Mouse (Mus musculus) fat pad, adult 2 months (tissue): ENCODE results near the gene Slc17a5.
"Not testable (repeated sequence)": the region's sequence is repeated elsewhere in the genome, so short reads cannot be mapped to it uniquely, and the experiment has no call there.

Experiments used
- DNase-seq: peaks from one replicate; pipeline ENCODE4 v3.0.0-alpha.2; 2011; ENCODE audit warnings: low read depth, low spot score; ENCODE audit errors: extremely low read depth

The Slc17a5 gene

GRCm38 (mm10) chr9:78520127-78520779 lies 67.6 kb downstream of the Slc17a5 start:
- no peak for DNase-seq

- not testable (repeated sequence) for DNase-seq
These were observed 70.6 kb downstream of the Slc17a5 start for GRCm38 (mm10) chr9:78517237-78517636.

GRCm38 (mm10) chr9:78516125-78516524 lies 71.7 kb downstream of the Slc17a5 start:
- no peak for DNase-seq

- DNase-seq: no peak
These were observed 73.2 kb downstream of the Slc17a5 start for GRCm38 (mm10) chr9:78514681-78515080.

- no peak for DNase-seq
These were observed 73.9 kb downstream of the Slc17a5 start for GRCm38 (mm10) chr9:78513776-78514500.

- no peak for DNase-seq
These were observed 76.1 kb downstream of the Slc17a5 start for GRCm38 (mm10) chr9:78511705-78512104.

- DNase-seq: no peak
These were observed 79.6 kb downstream of the Slc17a5 start for GRCm38 (mm10) chr9:78508106-78508786.

- no peak for DNase-seq
These were observed 81.1 kb downstream of the Slc17a5 start for GRCm38 (mm10) chr9:78506722-78507077.

GRCm38 (mm10) chr9:78506002-78506721 lies 81.7 kb downstream of the Slc17a5 start:
- no peak for DNase-seq

- DNase-seq: no peak
These were observed 82.6 kb downstream of the Slc17a5 start for GRCm38 (mm10) chr9:78505223-78505622.

GRCm38 (mm10) chr9:78504679-78505078 lies 83.2 kb downstream of the Slc17a5 start:
- DNase-seq: no peak

- no peak for DNase-seq
These were observed 83.7 kb downstream of the Slc17a5 start for GRCm38 (mm10) chr9:78504133-78504532.

- DNase-seq: peak; percentile 62
These were observed 84.4 kb downstream of the Slc17a5 start for GRCm38 (mm10) chr9:78503223-78504079.

GRCm38 (mm10) chr9:78501284-78501683 lies 86.6 kb downstream of the Slc17a5 start:
- no peak for DNase-seq

- DNase-seq: no peak
These were observed 87.5 kb downstream of the Slc17a5 start for GRCm38 (mm10) chr9:78500386-78500785.

GRCm38 (mm10) chr9:78493171-78493570 lies 94.7 kb downstream of the Slc17a5 start:
- DNase-seq: no peak

GRCm38 (mm10) chr9:78492254-78492653 lies 95.6 kb downstream of the Slc17a5 start:
- DNase-seq: no peak

- no peak for DNase-seq
These were observed 96.7 kb downstream of the Slc17a5 start for GRCm38 (mm10) chr9:78491169-78491568.

- no peak for DNase-seq
These were observed 98.9 kb downstream of the Slc17a5 start, which contains the start of gene Eef1a1 for GRCm38 (mm10) chr9:78488890-78489420. Eef1a1 (minus strand) TSS chr9:78489151.

GRCm38 (mm10) chr9:78488021-78488420 lies 99.8 kb downstream of the Slc17a5 start:
- not testable (repeated sequence) for DNase-seq
